Mouse (Mus musculus): Measurements from ENCODE around the gene Gzmk. TPM values are rescaled to one million over a fixed set of nuclear protein-coding genes. Genes with fewer than 3 reads are reported as not detected.

Gene Gzmk
- total and polyA plus RNA-seq, 3 experiments: not detected

DNA sequence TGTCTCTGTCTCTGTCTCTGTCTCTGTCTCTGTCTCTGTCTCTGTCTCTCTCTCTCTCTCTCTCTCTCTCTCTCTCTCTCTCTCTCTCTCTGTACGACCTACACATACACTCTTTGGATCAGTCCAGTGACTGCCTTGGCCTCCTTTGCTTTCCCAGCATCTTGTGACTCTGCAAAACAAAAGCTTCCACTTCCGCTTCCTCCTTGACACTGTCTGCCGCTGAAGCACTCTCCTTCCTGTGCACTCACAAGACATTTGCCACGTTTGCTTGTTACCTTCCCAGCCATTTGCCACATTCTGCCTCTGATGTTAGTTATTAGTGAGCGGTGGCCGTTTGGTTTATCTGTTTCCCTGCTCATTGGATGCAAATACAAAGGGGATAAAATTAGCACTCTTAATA, 16.4 kb upstream of the Gzmk start:
- H3K4me3 ChIP-seq (ENCODE audit: control insufficient read depth in 1 of 2, insufficient read depth in 1 of 2, low read depth in 2 of 2, low read length in 2 of 2): no peak overlapping the region
- no peaks in the 10 kb centered on the region for H3K36me3 ChIP-seq (ENCODE audit: control insufficient read depth in 1 of 2, insufficient read depth in 2 of 2, low read length in 2 of 2)
- H3K79me2 ChIP-seq (ENCODE audit: control insufficient read depth, insufficient read depth, low read length, poor library complexity): no peaks in the 10 kb centered on the region
- no peak for TF ChIP-seq KAT2A (conservative IDR thresholded peaks at IDR 0.05; ENCODE audit: low read depth, low read length)
- no peak for TF ChIP-seq USF1 (IDR thresholded peaks at IDR 0.05; ENCODE audit: low read depth, low read length)
- TF ChIP-seq ZKSCAN1 (IDR thresholded peaks at IDR 0.05; ENCODE audit: low read depth, low read length): no peak
- TF ChIP-seq CTCF (IDR thresholded peaks at IDR 0.05 in 2 of 3, conservative IDR thresholded peaks at IDR 0.05 in 1 of 3; ENCODE audit: control insufficient read depth in 1 of 3, insufficient read depth in 1 of 3, low read depth in 2 of 3, low read length in 3 of 3, poor library complexity in 1 of 3, severe bottlenecking in 1 of 3): no peak
- TF ChIP-seq GABPA (IDR thresholded peaks at IDR 0.05; ENCODE audit: low read depth, low read length): no peak
- TF ChIP-seq ZNF384 (IDR thresholded peaks at IDR 0.05; ENCODE audit: low read depth, low read length): no peak
- H3K4me1 ChIP-seq (ENCODE audit: control insufficient read depth in 1 of 2, insufficient read depth in 2 of 2, low read length in 2 of 2): no peaks in the 10 kb centered on the region
- no peaks in the 10 kb centered on the region for H3K27me3 ChIP-seq (ENCODE audit: control insufficient read depth in 1 of 2, insufficient read depth in 2 of 2, low read length in 2 of 2)
- no peak for DNase-seq (ENCODE audit: low read depth, low spot score)
- H3K9ac ChIP-seq (ENCODE audit: control insufficient read depth, low read depth, low read length, poor library complexity, severe bottlenecking): no peak overlapping the region
- no peaks in the 10 kb centered on the region for H3K9me3 ChIP-seq (replicated peaks; ENCODE audit: insufficient read depth, low read length)
- no peak overlapping the region for H3K27ac ChIP-seq (ENCODE audit: control insufficient read depth, low read depth, low read length)

DNA sequence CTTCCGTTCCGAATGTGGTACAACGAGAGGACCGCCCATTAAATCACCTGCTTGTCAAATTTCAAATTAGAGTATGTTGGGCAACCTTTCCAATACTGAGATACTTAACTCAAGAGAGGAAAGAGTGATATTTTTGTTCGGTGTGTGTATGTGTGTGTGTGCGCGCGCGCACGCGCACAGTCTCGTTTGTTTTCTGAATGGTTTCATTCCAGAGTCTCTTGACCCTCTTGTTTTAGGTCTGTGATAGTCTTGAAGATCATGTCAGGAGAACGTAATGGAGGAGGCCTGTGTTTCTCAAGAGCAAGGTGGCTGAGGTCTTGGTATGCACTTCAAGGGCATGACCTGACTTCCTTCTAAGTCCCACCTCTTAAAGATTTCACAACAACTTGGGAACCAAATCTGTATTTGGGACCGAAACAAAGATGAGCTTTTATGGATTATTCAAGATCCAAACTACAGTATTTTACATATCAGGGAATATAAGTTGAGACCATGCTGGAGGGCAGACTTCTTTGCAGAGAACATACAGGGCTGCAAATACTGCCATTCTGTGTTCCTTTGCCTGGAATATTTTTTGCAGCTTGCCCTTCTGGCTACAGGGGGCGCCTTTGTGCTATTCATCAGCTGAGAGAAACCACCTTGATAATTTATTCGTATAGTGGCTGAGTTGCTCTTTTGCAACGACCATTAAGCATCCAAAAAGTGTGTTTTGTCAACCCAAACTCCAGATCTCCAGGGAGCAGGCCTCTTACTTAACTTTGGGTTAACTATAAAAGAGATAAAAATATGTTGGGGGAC, 2.2 kb upstream of the Gzmk start:
- no peak for TF ChIP-seq TAL1 (IDR thresholded peaks at IDR 0.05; ENCODE audit: low read length)
- TF ChIP-seq CTCF (IDR thresholded peaks at IDR 0.05 in 2 of 3, conservative IDR thresholded peaks at IDR 0.05 in 1 of 3; ENCODE audit: control insufficient read depth in 1 of 3, insufficient read depth in 1 of 3, low read depth in 2 of 3, low read length in 3 of 3, poor library complexity in 1 of 3, severe bottlenecking in 1 of 3): peak in 1 of 3 experiments; percentile 5; a peak in 1 of 6 replicates
- TF ChIP-seq USF1 (IDR thresholded peaks at IDR 0.05; ENCODE audit: low read depth, low read length): no peak
- Histone ChIP-seq H3K36me3 (ENCODE audit: control insufficient read depth in 1 of 2, insufficient read depth in 2 of 2, low read length in 2 of 2) (no peaks in the 10 kb centered on the region), H3K9me3 (replicated peaks; ENCODE audit: insufficient read depth, low read length) (no peaks in the 10 kb centered on the region), H3K27me3 (ENCODE audit: control insufficient read depth in 1 of 2, insufficient read depth in 2 of 2, low read length in 2 of 2) (no peaks in the 10 kb centered on the region), H3K4me3 (ENCODE audit: control insufficient read depth in 1 of 2, insufficient read depth in 1 of 2, low read depth in 2 of 2, low read length in 2 of 2) (no peak overlapping the region), H3K79me2 (ENCODE audit: control insufficient read depth, insufficient read depth, low read length, poor library complexity) (no peaks in the 10 kb centered on the region), H3K27ac (ENCODE audit: control insufficient read depth, low read depth, low read length) (no peak overlapping the region), H3K4me1 (ENCODE audit: control insufficient read depth in 1 of 2, insufficient read depth in 2 of 2, low read length in 2 of 2) (no peaks in the 10 kb centered on the region), H3K9ac (ENCODE audit: control insufficient read depth, low read depth, low read length, poor library complexity, severe bottlenecking) (no peak overlapping the region)
- no peak for DNase-seq (ENCODE audit: low read depth, low spot score)

- no peak for TF ChIP-seq GABPA (IDR thresholded peaks at IDR 0.05; ENCODE audit: low read depth, low read length)
- TF ChIP-seq JUND (IDR thresholded peaks at IDR 0.05; ENCODE audit: low read depth, low read length): no peak
- TF ChIP-seq MYC (IDR thresholded peaks at IDR 0.05; ENCODE audit: low read depth, low read length): no peak
- TF ChIP-seq BHLHE40 (IDR thresholded peaks at IDR 0.05; ENCODE audit: borderline replicate concordance, low read depth, low read length): no peak
- TF ChIP-seq CTCF (IDR thresholded peaks at IDR 0.05 in 2 of 3, conservative IDR thresholded peaks at IDR 0.05 in 1 of 3; ENCODE audit: control insufficient read depth in 1 of 3, insufficient read depth in 1 of 3, low read depth in 2 of 3, low read length in 3 of 3, poor library complexity in 1 of 3, severe bottlenecking in 1 of 3): no peak
- no peak for TF ChIP-seq MXI1 (IDR thresholded peaks at IDR 0.05; ENCODE audit: low read depth, low read length)
- no peak for TF ChIP-seq MYB (IDR thresholded peaks at IDR 0.05; ENCODE audit: low read depth, low read length)
- no peak for TF ChIP-seq POLR2AphosphoS5 (IDR thresholded peaks at IDR 0.05; ENCODE audit: borderline replicate concordance, low read depth, low read length)
- TF ChIP-seq POLR2A (IDR thresholded peaks at IDR 0.05; ENCODE audit: control insufficient read depth in 1 of 2, insufficient read depth in 1 of 2, low read depth in 1 of 2, low read length in 2 of 2, poor library complexity in 1 of 2): no peak
- TF ChIP-seq ELF1 (IDR thresholded peaks at IDR 0.05; ENCODE audit: low read depth, low read length): no peak
- no peak for TF ChIP-seq ETS1 (IDR thresholded peaks at IDR 0.05; ENCODE audit: low read depth, low read length)
- no peak for TF ChIP-seq CHD1 (IDR thresholded peaks at IDR 0.05; ENCODE audit: low read depth, low read length)
- no peak for TF ChIP-seq ZNF384 (IDR thresholded peaks at IDR 0.05; ENCODE audit: low read depth, low read length)
- TF ChIP-seq ZC3H11A (IDR thresholded peaks at IDR 0.05; ENCODE audit: low read depth, low read length): no peak
- TF ChIP-seq CHD2 (IDR thresholded peaks at IDR 0.05; ENCODE audit: low read length): no peak
- no peak for TF ChIP-seq UBTF (IDR thresholded peaks at IDR 0.05; ENCODE audit: borderline replicate concordance, insufficient read depth, low read depth, low read length)
- TF ChIP-seq MEF2A (IDR thresholded peaks at IDR 0.05; ENCODE audit: extremely low read depth, insufficient replicate concordance, low read depth, low read length, poor library complexity, severe bottlenecking): no peak
- TF ChIP-seq TCF12 (IDR thresholded peaks at IDR 0.05; ENCODE audit: low read depth, low read length): no peak
- no peak for TF ChIP-seq HCFC1 (IDR thresholded peaks at IDR 0.05; ENCODE audit: low read depth, low read length)
Measured at GRCm38 (mm10) chr13:113227076-113227475, 1.4 kb upstream of the Gzmk start.

More at GRCm38 (mm10) chr13:113227076-113227475, 1.4 kb upstream of the Gzmk start:
- H3K4me3 ChIP-seq (ENCODE audit: control insufficient read depth in 1 of 2, insufficient read depth in 1 of 2, low read depth in 2 of 2, low read length in 2 of 2): no peak overlapping the region
- no peaks in the 10 kb centered on the region for H3K36me3 ChIP-seq (ENCODE audit: control insufficient read depth in 1 of 2, insufficient read depth in 2 of 2, low read length in 2 of 2)
- no peak for DNase-seq (ENCODE audit: low read depth, low spot score)
- H3K27ac ChIP-seq (ENCODE audit: control insufficient read depth, low read depth, low read length): no peak overlapping the region
- no peak overlapping the region for H3K9ac ChIP-seq (ENCODE audit: control insufficient read depth, low read depth, low read length, poor library complexity, severe bottlenecking)
- no peaks in the 10 kb centered on the region for H3K79me2 ChIP-seq (ENCODE audit: control insufficient read depth, insufficient read depth, low read length, poor library complexity)
- no peaks in the 10 kb centered on the region for H3K9me3 ChIP-seq (replicated peaks; ENCODE audit: insufficient read depth, low read length)
- no peaks in the 10 kb centered on the region for H3K4me1 ChIP-seq (ENCODE audit: control insufficient read depth in 1 of 2, insufficient read depth in 2 of 2, low read length in 2 of 2)
- H3K27me3 ChIP-seq (ENCODE audit: control insufficient read depth in 1 of 2, insufficient read depth in 2 of 2, low read length in 2 of 2): no peaks in the 10 kb centered on the region
